Mouse (Mus musculus): ENCODE measurements around the gene Thoc7.

The Thoc7 gene

DNA sequence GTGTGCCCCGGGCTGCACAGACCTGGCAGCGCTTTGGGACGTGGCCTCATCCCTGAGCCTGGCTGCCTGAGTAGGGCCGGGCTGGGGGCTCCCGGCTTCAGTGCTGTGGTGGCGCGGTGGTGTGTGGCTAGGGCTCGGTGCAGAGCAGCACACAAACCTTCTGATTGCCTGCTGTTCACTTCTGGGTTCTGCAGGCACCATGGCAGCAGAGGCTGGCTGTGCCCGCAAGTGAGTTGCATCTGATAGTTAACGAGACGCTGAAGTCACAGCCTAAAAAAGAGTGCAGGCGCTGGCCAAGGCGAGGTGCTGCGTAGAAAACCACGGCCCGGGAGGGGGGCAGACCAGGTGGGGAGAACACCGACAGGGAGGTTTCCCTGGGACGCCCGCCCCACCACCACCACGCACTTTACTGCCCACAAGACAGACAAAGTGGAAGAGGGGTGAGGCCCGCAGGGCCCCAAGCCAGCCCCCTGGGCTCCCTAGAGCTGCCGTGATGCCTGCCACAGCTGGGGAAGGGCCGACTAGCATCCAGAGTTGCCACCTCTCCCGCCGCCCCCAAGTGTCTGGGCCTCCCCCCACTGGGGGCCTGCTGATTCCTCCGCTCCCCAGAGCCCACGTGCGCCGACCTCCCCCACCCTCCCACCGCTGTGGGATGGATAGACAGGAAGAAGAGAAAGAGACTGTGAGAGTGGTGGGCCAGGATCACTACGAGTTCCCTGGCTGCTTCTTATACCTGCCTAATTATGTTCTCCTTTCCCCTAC, 28.2 kb downstream of the Thoc7 start:
- no peak for DNase-seq (ENCODE audit: low spot score in 2 of 2)

DNA sequence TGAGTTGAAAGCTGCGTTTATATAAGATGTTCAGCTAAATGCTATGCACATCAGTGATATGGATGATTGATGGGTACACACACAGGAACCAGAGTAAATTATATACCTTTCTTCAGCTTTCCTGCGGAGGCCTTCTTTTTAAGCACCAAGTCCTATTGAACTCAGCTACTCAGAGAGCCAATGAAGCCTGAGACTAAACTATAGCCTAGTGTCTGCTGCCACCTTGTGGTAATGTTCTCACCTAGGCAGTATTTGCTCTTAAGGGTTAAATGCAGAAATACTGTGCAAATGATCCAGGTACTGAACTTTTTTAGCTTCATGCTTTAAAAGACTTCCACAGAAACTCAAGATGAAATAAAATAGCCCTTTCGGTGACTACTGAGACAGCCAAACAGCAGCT, 44.0 kb downstream of the Thoc7 start:
- DNase-seq (ENCODE audit: low spot score in 2 of 2): peak; percentile 5 to 43

DNA sequence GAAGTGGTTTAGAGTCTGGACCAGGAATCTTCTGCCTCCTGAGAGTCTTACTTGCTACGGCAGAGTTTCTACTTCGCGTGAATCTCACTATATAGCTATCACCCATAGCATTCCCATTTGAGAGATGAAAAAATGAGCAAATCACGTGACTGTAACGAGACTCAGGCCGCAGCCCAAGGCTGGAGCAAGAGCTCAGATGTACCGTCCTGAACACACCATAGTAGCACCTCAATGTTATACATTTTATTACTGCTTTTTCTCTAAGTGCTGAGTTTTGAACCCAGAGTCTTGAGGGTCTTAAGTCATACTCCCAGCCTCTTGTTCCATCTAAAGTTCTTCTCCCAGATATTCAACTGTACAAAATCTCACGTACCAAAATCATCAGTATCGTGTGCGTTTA, 44.4 kb downstream of the Thoc7 start:
- DNase-seq (ENCODE audit: low spot score in 2 of 2): no peak

DNA sequence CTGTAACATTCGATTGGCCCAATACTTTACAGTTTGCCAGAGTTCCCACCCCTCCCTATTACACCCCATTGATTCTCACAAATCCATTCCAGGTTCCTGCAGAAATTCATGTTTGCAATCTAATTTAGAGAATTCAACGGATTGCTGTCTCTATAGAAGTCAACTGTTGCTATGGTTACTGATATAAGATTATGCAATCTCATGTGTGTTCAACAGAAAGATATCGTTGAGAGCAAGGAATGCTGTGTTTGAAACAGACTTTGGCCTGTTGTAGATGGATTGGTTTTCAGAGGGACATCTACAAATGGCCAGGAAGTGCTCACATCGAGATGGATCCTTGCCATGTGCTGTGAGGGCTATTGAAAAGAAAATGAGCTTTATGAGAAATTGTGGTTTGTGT, 46.4 kb downstream of the Thoc7 start:
- no peak for DNase-seq (ENCODE audit: low spot score in 2 of 2)

DNA sequence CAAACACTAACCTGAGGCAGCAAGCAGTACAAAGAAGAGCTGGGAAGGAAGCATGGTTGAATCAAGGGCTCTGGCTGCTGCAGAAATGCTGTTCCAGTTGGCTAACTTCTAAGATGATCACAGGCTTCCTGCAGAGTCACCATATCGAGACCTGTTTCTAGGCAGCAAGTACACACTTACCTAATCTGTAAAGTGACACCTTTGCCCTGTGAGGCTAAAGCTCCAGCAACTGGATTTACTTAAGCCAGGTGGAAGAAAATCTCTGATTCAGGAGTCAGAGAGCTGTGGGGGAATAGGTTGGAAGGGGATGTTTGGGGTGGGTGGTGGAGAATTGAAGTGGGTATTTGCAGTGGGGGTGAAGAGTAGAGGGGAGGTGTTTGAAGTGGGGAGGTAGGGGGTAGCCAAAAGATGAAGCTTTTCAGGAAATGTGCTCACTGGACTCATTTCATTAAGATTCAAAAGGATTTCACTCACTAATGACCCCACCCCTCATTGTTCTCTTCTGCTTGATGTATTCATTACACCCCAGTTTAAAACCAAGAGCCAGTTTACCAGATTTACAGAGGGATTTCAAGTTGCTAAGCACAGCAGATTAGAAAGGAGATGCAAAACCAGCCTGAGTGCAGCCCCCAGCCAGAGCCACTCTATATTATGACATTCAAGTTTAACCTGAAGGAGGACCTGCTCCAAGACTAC, 47.1 kb downstream of the Thoc7 start, which contains the start of gene Gm281:
Gm281 (minus strand) TSS at position 92 of the 696 bp plus-strand sequence.
- DNase-seq (ENCODE audit: low spot score in 2 of 2): no peak

DNA sequence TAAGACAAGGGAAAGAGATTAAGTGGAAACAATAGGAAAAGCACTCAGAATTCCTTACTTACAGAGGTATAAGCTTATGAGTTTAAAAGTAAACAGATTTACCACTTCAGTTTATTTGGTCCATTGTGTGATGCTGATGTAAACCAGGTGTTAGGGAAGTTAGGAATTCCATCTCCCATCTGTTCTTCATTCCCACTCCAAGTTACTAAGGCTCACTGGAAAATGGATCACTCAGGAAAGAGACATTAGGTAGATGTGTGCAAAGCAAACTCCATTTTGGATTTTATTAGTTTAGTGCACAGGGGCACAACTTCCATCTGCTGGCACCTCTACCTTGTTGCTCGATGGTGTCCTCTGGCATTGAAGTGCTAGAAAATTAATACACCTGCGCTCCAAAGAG, 51.5 kb downstream of the Thoc7 start:
- no peak for DNase-seq (ENCODE audit: low spot score in 2 of 2)

DNA sequence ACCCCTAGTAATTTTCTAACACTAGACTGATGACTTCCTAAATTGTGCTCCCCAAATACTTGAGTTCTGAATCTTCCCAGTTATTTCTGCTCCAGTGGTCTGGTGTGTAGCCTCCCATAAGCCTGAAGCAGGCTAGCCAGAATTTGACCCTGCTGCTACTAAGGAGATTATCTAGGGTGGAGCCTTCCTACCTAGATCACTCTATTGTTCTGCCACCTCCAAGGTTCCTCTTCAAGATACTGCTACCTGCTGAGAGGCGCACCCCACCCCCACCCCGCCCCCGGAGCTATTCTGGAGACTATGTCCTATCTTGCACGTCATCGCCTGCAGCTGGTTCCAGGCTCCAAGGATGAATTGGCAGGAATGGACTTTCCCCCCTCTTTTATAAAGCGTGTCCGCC, 54.5 kb downstream of the Thoc7 start:
- DNase-seq (ENCODE audit: low spot score in 2 of 2): no peak

DNA sequence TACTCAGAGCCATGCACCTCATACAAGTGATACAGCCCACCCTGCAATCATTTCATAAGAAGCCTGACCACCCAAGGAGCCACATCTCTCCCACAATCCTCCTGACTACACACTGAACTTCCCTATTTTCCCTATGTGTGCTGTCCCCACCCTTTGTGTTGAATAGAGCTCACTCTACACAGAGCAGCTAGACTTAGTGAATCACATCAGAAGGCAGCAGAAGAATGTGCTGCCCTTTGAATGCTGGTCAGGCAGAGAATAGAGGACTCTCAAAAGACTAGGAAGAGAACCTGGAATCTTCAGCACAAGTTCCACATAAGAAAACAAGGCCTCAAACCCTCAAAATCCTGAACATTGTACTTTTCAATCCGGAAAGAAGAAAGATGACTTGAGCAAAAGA, 55.2 kb downstream of the Thoc7 start:
- no peak for DNase-seq (ENCODE audit: low spot score in 2 of 2)

DNA sequence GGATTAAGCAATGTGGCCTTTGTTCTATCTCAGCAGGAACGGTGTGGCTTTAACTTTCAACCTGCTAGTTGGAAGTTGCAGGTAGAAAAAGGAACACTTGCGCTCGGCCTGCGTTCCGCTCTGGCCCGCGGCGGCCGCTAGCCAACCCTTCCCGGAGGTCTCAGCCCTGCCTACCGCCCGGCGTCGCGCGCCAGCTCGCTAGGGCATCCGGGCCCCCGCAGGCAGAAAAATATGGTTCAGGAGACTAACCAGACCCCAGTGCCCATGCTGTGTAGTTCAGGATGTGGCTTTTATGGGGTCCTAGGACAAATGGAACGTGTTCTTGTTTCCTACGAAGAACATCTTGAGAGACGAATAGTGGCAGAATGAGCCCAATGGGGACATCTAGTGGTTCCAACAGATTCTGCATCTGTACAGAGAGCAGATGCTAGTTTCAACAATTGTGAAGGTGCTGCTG, 60.0 kb downstream of the Thoc7 start:
- DNase-seq (ENCODE audit: low spot score in 2 of 2): peak; percentile 6 to 23

Data from spleen, postnatal 10 days (tissue).